Mouse (Mus musculus) spleen, postnatal 10 days (tissue): ENCODE results near the gene Ghrh.

Experiments used
- DNase-seq, 2 experiments: peaks; one replicate each; pipeline ENCODE4 v3.0.0; 2021 to 2022; ENCODE audit warnings: low spot score in 2 of 2

Gene Ghrh

DNA sequence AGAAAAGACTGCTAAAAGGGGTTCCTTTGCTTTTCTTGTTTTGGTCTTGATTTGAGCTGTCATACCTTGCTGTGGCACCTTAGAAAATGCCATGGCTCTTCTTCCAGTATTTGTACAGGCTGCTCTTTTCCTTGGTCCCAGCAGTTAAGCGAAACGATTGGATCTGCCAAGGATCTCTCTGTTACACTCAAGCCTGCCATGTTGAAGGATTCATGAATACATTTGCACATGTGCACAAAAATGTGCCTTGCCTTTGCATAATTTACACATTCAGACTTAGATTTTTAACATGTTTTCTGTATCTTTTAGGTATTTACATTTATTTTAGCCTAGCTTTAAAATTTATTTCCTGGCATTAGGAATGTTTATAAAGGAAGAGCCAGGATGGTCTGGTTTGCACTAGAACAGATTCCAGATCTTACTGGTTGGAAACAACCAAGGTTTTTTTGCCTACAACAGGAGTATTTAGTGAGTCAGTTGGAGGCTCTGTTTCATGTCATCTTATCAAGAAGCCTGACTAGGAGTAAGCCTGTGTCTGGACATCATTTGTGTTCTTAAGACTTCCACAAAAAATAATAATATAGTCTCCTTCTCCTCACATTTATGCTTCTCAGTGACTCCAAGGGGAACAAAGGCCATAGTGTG is 38.9 kb downstream of the Ghrh start:
- DNase-seq: no peak

- no peak for DNase-seq
Measured at GRCm38 (mm10) chr2:157307715-157308265, 39.5 kb downstream of the Ghrh start.

DNA sequence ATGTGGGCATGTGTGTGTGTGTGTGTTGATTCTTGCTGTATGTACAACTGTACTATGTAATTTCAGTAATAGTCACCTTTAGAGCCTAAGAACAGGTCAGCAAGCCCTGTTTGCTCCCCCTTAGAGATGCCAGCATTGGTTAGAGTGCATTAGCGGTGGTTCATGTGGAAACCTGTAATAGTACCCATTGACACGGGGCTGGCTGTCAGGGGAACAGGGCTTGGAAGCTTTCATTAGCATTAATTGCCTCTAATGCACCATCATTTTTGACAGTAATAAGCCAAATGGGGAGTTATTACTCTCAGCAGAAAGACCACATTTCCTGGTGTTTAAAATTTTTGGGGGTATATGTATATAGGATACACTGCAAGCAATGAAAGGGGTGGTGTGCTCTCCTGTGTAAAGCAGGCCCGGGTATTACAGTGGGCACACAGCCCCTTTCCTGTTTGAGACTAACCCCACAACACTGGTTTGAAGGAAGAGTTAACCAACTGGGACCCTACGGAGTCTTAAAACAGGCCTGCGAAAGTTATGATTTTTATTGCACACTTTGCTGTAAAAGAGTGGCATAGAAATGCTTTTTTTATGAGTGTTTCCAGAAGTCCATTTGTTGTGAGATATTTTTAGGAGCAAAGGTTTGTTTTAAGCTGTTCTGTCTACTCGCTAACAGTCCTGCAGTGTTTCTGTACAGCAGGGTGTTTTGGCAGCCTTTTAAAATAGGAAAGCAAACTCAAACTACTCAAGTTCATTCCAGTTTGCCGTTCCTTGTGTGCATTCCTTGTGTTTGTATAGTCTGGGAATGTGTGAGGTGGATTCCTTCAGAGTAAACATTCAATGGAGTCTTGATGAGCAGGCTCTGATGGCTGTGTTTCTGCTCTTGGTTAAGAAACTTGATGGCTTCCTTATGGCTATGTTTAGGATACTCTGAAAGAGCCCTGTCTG is 40.9 kb downstream of the Ghrh start:
- no peak for DNase-seq

GRCm38 (mm10) chr2:157303096-157303495 is 44.2 kb downstream of the Ghrh start:
- no peak for DNase-seq

GRCm38 (mm10) chr2:157300051-157300450 is 47.3 kb downstream of the Ghrh start:
- DNase-seq: no peak

GRCm38 (mm10) chr2:157296105-157296689 is 51.1 kb downstream of the Ghrh start:
- no peak for DNase-seq

DNA sequence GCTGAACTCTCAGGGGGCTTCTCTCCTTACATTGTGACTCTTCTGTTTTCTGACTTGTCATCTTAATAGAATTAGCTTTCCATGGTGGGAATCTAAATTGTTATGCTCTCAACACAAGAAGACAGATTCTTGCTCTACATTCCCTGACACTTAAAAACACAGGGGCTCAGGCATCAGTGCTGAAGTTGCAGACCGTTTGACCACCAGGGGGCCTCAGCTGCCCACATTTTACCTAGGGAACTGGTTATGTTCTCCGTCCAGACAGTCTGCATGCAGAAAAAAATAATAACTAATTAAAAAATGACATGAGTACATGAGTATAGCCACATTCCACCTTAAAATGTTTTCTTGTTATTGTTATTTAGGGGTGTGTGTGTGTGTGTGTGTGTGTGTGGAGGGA is 55.2 kb downstream of the Ghrh start:
- DNase-seq: peak; percentile 50 to 84

DNA sequence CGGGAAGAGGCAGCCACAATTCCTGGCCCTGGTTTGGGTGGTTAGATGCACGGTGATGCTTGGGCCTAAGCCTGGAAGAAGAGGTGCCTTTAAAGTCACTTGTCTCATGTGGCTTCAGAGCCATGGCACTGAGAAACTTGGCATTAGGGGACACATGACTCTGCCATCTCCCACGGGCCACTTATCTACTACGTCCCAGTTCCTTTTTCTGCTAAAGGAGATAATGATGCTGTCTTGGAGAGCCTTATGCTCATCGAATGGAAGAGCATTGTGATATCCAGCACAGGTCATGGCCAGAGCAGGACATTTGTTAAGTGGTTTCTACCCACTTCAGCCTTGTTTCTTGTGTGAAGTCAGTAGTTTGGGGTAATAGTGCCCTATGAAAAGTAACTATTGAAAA is 58.3 kb downstream of the Ghrh start:
- DNase-seq: no peak

DNA sequence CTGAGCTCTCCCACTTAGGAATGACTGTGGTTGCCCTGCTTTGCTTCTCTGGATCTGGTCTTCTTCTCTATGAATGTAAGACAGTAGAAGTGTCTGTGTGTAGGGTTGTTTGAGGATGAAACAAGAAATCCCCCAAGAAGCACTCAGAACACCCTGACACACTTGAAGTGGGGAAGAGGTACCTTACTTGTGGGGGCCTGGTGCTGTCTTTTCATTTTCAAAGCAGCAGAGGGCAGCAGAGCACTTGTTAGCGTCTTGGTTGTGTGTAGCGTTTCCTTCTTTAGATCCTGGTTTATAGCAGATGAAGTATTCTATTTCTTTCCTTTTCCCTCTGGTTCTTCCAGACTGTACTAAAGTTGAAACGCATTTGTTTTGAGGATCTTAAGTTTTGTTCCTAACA is 59.8 kb downstream of the Ghrh start:
- DNase-seq: peak; percentile 21 to 64

DNA sequence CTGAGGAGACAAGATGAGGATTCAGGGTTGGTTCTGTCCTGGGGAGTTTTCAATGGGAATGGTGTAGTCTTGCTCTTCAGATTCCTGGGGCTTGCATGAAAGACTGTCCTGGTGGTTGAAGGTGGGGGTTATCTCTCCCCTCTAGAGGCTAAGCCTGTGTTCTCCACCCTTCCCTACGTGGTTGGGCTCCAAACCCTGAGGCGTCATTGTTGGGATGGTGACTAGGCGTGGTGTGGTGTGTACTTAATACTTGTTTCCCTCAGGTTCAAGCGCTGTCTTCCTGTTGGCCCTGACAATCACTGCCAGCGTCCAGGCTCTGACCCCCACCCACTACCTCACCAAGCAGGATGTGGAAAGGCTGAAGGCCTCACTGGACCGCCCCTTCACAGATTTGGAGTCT is 64.0 kb downstream of the Ghrh start:
- no peak for DNase-seq
